Mouse (Mus musculus) liver, embryonic 14.5 days (tissue): ENCODE measurements around the gene Arnt.

Experiments
- CTCF ChIP-seq: IDR thresholded peaks from 2 replicates; pipeline ENCODE4 v1.5.1; 2016; ENCODE audit warnings: antibody characterized with exemption, low read depth, control low read depth
- EP300 ChIP-seq: IDR thresholded peaks from 2 replicates; pipeline ENCODE4 v1.6.1; 2016; ENCODE audit warnings: antibody characterized with exemption, low read depth

DNA sequence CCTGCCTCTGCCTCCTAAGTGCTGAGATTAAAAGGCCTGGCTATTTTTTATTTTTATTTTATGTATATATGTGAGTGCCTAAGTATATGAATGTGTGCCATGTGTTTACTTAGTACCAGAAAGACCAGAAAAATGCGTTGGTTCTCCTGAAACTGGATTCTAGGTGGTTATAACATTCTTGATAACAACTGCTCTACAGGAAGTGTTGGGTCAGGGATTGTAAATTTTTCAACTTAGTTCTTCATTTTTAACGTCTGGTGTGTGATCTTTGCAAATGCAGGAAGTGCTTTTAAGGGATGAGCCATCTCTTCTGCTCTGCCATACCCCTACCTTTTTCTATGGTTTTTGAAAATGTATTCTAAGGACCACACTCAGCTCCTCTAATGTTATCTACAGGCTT, 52.2 kb downstream of the Arnt start:
- TF ChIP-seq CTCF (no peak), EP300 (no peak)
